Mouse (Mus musculus) myocyte (in vitro differentiated cells): Measurements from ENCODE around the gene Slc37a3.

Experiments used
- MAX ChIP-seq: IDR thresholded peaks from one replicate; pipeline ENCODE4 v1.6.1; 2011; ENCODE audit warnings: low read depth, mild to moderate bottlenecking, control low read depth
- POLR2A ChIP-seq: IDR thresholded peaks from one replicate; pipeline ENCODE4 v1.6.1; 2011; ENCODE audit warnings: low read depth, mild to moderate bottlenecking, control low read depth, moderate library complexity; ENCODE audit not compliant: insufficient read length
- TCF12 ChIP-seq: IDR thresholded peaks from one replicate; pipeline ENCODE4 v1.6.1; 2011; ENCODE audit warnings: mild to moderate bottlenecking, control low read depth; ENCODE audit not compliant: poor library complexity, insufficient read depth, severe bottlenecking

DNA sequence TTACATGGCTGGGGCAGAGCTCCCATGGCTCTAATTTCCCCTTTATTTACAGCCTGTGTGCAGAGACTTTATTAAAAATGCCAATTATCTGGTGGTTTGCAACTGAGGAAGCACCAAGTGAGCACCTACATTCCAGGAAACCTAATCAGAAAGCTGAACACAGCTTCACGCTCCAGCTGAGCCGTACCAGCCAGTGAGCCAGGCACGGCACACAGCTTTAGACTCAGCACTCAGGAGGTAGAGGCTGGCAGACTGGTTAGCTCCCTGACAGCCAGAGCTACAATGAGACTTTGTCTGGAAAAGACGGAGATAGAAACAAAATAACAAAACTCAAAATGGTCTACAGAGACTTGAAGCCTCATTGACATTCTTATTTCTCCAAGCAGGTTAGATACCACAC is 18.0 kb upstream of the Slc37a3 start:
- no peak for TF ChIP-seq POLR2A
- no peak for TF ChIP-seq MAX
- no peak for TF ChIP-seq TCF12
